14 mouse cellular contexts compared by ENCODE assay signal in the genomic region with DNA sequence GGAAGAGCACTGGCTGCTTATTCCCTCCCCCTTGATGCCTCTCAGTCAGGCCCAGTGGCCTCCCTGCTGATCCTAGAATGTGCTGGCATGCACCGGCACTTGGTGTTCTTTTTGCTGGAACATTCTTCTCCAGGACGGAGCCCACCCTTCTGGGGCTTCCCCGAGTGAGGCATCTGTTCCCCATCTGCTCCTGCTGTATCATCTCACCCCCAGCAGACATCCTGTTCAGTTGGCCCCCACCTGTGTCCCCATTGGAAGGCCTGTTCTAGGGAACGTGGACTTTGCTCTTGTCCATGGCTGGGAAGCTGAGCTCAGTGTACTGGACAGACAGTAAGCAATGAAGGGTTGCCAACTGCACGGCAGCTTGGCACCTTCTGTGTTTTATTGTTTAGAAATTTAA. TPM values are rescaled to one million over a fixed set of nuclear protein-coding genes. Genes with fewer than 3 reads are reported as not detected.
DNase-seq lines count a peak whose midpoint lies in the region; ATAC-seq and TF ChIP-seq lines count a peak whose summit lies in the region.
"Had no signal": no experiment of that assay in that cellular context is flagged by ENCODE, and none has a peak within 500 bp of the region (broad histone marks: within the 10 kb centered on the region; RNA-seq: fewer than 3 reads in every experiment).

No protein-coding gene starts in this region.

- H3K9ac ChIP-seq in heart, adult 2 months (ENCODE audit: low read depth, low read length): no peak overlapping the region
- H3K9ac ChIP-seq in heart, embryonic 12.5 days: no peak overlapping the region
- no peak overlapping the region for H3K9ac ChIP-seq in intestine, postnatal 0 days (ENCODE audit: low read depth, low read length)
- no peak overlapping the region for H3K9ac ChIP-seq in liver, embryonic 14.5 days (replicated peaks)
- H3K9ac ChIP-seq: heart, embryonic 15.5 days; lung, embryonic 14.5 days had no signal

- H3K27ac ChIP-seq in heart, adult 2 months: peak overlapping the region; percentile 20
- H3K27ac ChIP-seq in heart, embryonic 12.5 days (ENCODE audit: poor library complexity, severe bottlenecking): no peak overlapping the region
- H3K27ac ChIP-seq in intestine, postnatal 0 days (ENCODE audit: low read depth, low read length): peak overlapping the region; percentile 47; the same call in 1 of the 2 replicates
- no peak overlapping the region for H3K27ac ChIP-seq in liver, embryonic 14.5 days
- H3K27ac ChIP-seq: heart, embryonic 15.5 days had no signal

- no peaks in the 10 kb centered on the region for H3K36me3 ChIP-seq in heart, adult 2 months (ENCODE audit: control insufficient read depth, insufficient read depth, low read length)
- H3K36me3 ChIP-seq in heart, embryonic 12.5 days: no peaks in the 10 kb centered on the region
- peaks cover 3% of the 10 kb centered on the region; the same call in 1 of the 2 replicates for H3K36me3 ChIP-seq in intestine, postnatal 0 days (ENCODE audit: control insufficient read depth, insufficient read depth)
- no peaks in the 10 kb centered on the region for H3K36me3 ChIP-seq in liver, embryonic 14.5 days (replicated peaks; ENCODE audit: control insufficient read depth, insufficient read depth, low read depth)
- H3K36me3 ChIP-seq: heart, embryonic 15.5 days had no signal

- TF ChIP-seq EP300 in heart, adult 2 months (IDR thresholded peaks at IDR 0.05; ENCODE audit: insufficient read depth, low read depth, low read length): 0 out of 2 replicates have a peak, but pooled peaks have one; percentile 65
- TF ChIP-seq EP300 in liver, embryonic 14.5 days (IDR thresholded peaks at IDR 0.05; ENCODE audit: low read depth): no peak

- WGBS in heart, adult 2 months: 42% methylated on average over 5 of the region's 5 CpGs
- 82% methylated on average over 5 of the region's 5 CpGs for WGBS in heart, embryonic 12.5 days
- 41% methylated on average over 5 of the region's 5 CpGs for WGBS in intestine, postnatal 0 days
- WGBS in liver, embryonic 14.5 days (ENCODE audit: insufficient replicate concordance): 43% methylated on average over 5 of the region's 5 CpGs

- no peaks in the 10 kb centered on the region for H3K79me2 ChIP-seq in heart, adult 2 months (replicated peaks; ENCODE audit: control insufficient read depth, insufficient read depth, low read length)

- no peaks in the 10 kb centered on the region for H3K27me3 ChIP-seq in heart, adult 2 months (ENCODE audit: control insufficient read depth, insufficient read depth, low read length)
- 0 out of 2 replicates have a peak, but pooled peaks cover 2% of the 10 kb centered on the region for H3K27me3 ChIP-seq in heart, embryonic 12.5 days (replicated peaks)
- no peaks in the 10 kb centered on the region for H3K27me3 ChIP-seq in intestine, postnatal 0 days (replicated peaks; ENCODE audit: control insufficient read depth, insufficient read depth, low read length)
- no peaks in the 10 kb centered on the region for H3K27me3 ChIP-seq in liver, embryonic 14.5 days (ENCODE audit: control insufficient read depth, insufficient read depth, low read length)
- H3K27me3 ChIP-seq: heart, embryonic 15.5 days had no signal

- intact Hi-C loops in heart, adult 2 months (cut with DNase I): loop anchor here (5.0 kb wide), 1 partner anchor 39 kb away; no protein-coding TSS in a partner anchor

- H3K9me3 ChIP-seq in heart, embryonic 12.5 days (replicated peaks): no peaks in the 10 kb centered on the region
- no peaks in the 10 kb centered on the region for H3K9me3 ChIP-seq in intestine, postnatal 0 days (ENCODE audit: control insufficient read depth)
- H3K9me3 ChIP-seq in liver, embryonic 14.5 days (ENCODE audit: control insufficient read depth, low read length): no peaks in the 10 kb centered on the region
- H3K9me3 ChIP-seq: heart, embryonic 15.5 days had no signal

- DNase-seq in heart, adult 2 months: peak in 1 of 2 experiments; percentile 21
- DNase-seq in kidney, postnatal 25 days: peak; percentile 69 to 92
- DNase-seq in liver, embryonic 14.5 days (ENCODE audit: low read depth in 3 of 3, low spot score in 3 of 3): peak in 1 of 3 experiments; percentile 15
- no peak for DNase-seq in frontal cortex, adult 2 months (ENCODE audit: extremely low spot score in 1 of 2, low spot score in 1 of 2)
- DNase-seq: cerebellum, adult 9-10 months; embryo, embryonic 11 days; lung, embryonic 14.5 days; right cerebral cortex, adult 18-20 months had no signal

- no peak overlapping the region for H3K4me3 ChIP-seq in heart, adult 2 months
- no peak overlapping the region for H3K4me3 ChIP-seq in heart, embryonic 12.5 days
- no peak overlapping the region for H3K4me3 ChIP-seq in intestine, postnatal 0 days (ENCODE audit: low read depth, low read length)
- H3K4me3 ChIP-seq in liver, embryonic 14.5 days (ENCODE audit: insufficient read depth in 1 of 2, low read depth in 2 of 2, low read length in 2 of 2): no peak overlapping the region
- H3K4me3 ChIP-seq: heart, embryonic 15.5 days had no signal

- no peak for TF ChIP-seq CTCF in heart, adult 2 months (IDR thresholded peaks at IDR 0.05)
- no peak for TF ChIP-seq CTCF in intestine, postnatal 0 days (IDR thresholded peaks at IDR 0.05; ENCODE audit: low read depth)
- TF ChIP-seq CTCF in liver, embryonic 14.5 days (IDR thresholded peaks at IDR 0.05; ENCODE audit: low read depth): no peak

- no peak overlapping the region for H3K4me2 ChIP-seq in heart, embryonic 12.5 days
- no peak overlapping the region for H3K4me2 ChIP-seq in intestine, postnatal 0 days (replicated peaks; ENCODE audit: low read depth)
- H3K4me2 ChIP-seq in liver, embryonic 14.5 days (ENCODE audit: low read depth): no peak overlapping the region
- H3K4me2 ChIP-seq: heart, embryonic 15.5 days; lung, embryonic 14.5 days had no signal

- ATAC-seq in heart, embryonic 12.5 days (ENCODE audit: insufficient number of reproducible peaks, low FRiP score): no peak
- peak; percentile 63 for ATAC-seq in intestine, postnatal 0 days
- peak; percentile 43; the same call in 1 of the 2 replicates for ATAC-seq in liver, embryonic 14.5 days (ENCODE audit: insufficient read depth)
- no peak for ATAC-seq in erythroid progenitor cell, adult 5-6 weeks (replicated peaks; ENCODE audit: low FRiP score, poor library complexity, severe bottlenecking)
- ATAC-seq: midbrain, embryonic 16.5 days had no signal

- H3K4me1 ChIP-seq in heart, adult 2 months (ENCODE audit: control insufficient read depth, insufficient read depth, low read length): peaks cover 4% of the 10 kb centered on the region; the same call in 1 of the 2 replicates
- H3K4me1 ChIP-seq in heart, embryonic 12.5 days (replicated peaks): no peaks in the 10 kb centered on the region
- H3K4me1 ChIP-seq in intestine, postnatal 0 days (replicated peaks; ENCODE audit: control insufficient read depth, insufficient read depth, low read length): peaks cover 5% of the 10 kb centered on the region; the same call in 1 of the 2 replicates
- H3K4me1 ChIP-seq in liver, embryonic 14.5 days (replicated peaks; ENCODE audit: control insufficient read depth in 2 of 2, insufficient read depth in 2 of 2, low read length in 1 of 2): peaks cover 0 to 5% of the 10 kb centered on the region in 2 experiments; a peak in 2 of 4 replicates
- H3K4me1 ChIP-seq: heart, embryonic 15.5 days had no signal

- TF ChIP-seq POLR2A in heart, adult 2 months (IDR thresholded peaks at IDR 0.05; ENCODE audit: insufficient read depth, low read depth, low read length): no peak

RNA-seq across cellular contexts. Expression of a gene that starts 34.7 kb away (rescaled TPM):
- 10 to 100 TPM; 31.6 to 37.3 TPM for total RNA-seq in heart, adult 2 months (2021)
- polyA plus RNA-seq in heart, adult 2 months (2012; rRNA removed): 36.4 and 42.6 TPM in 2 replicates
- 34.4 and 35.7 TPM in 2 replicates for polyA plus RNA-seq in heart, embryonic 12.5 days (2016; fragmentation: Nextera tagmentation; extraction: Ambion mirVana)
- 48.6 and 49.9 TPM in 2 replicates for polyA plus RNA-seq in intestine, postnatal 0 days (2015; fragmentation: Nextera tagmentation; extraction: Ambion mirVana)
- polyA plus RNA-seq in liver, embryonic 14.5 days (2012; rRNA removed): 15.7 and 19.7 TPM in 2 replicates
- 23.7 and 26.2 TPM in 2 replicates for polyA plus RNA-seq in liver, embryonic 14.5 days (2014; fragmentation: Nextera tagmentation; extraction: Ambion mirVana)
- 4.6 TPM in 1 of 2 replicates, not detected in the other for total RNA-seq in erythroid progenitor cell, adult 5-6 weeks (2015; ENCODE audit: low replicate concordance)
- 3.2 and 5.8 TPM in 2 replicates for total RNA-seq in erythroid progenitor cell, adult 5-6 weeks (2017; ENCODE audit: low replicate concordance)
- 23.5 and 27.1 TPM in 2 replicates for polyA plus RNA-seq in frontal cortex, adult 2 months (2012; rRNA removed)

RNA-seq across cellular contexts. Expression of a gene that starts 42.0 kb away (rescaled TPM):
- 10 to 100 TPM; 53.1 to 60.7 TPM for total RNA-seq in heart, adult 2 months (2021)
- polyA plus RNA-seq in heart, adult 2 months (2012; rRNA removed): 12.9 and 25.4 TPM in 2 replicates
- polyA plus RNA-seq in heart, embryonic 12.5 days (2016; fragmentation: Nextera tagmentation; extraction: Ambion mirVana): 2.3 and 3.3 TPM in 2 replicates
- 14.3 and 21.0 TPM in 2 replicates for polyA plus RNA-seq in intestine, postnatal 0 days (2015; fragmentation: Nextera tagmentation; extraction: Ambion mirVana)
- polyA plus RNA-seq in liver, embryonic 14.5 days (2012; rRNA removed): 1.3 and 4.4 TPM in 2 replicates
- polyA plus RNA-seq in liver, embryonic 14.5 days (2014; fragmentation: Nextera tagmentation; extraction: Ambion mirVana): 6.9 and 8.0 TPM in 2 replicates
- total RNA-seq in erythroid progenitor cell, adult 5-6 weeks (2015; ENCODE audit: low replicate concordance): not detected in 2 replicates
- total RNA-seq in erythroid progenitor cell, adult 5-6 weeks (2017; ENCODE audit: low replicate concordance): not detected in 2 replicates
- 1.4 and 1.5 TPM in 2 replicates for polyA plus RNA-seq in frontal cortex, adult 2 months (2012; rRNA removed)
- total RNA-seq: megakaryocyte progenitor cell, adult 5-6 weeks had no signal

RNA-seq across cellular contexts. Expression of a gene that starts 44.8 kb away (rescaled TPM):
- total RNA-seq in heart, adult 2 months (2021): 1 to 10 TPM; 3.9 to 4.2 TPM
- polyA plus RNA-seq in heart, adult 2 months (2012; rRNA removed): 1.8 and 3.0 TPM in 2 replicates
- polyA plus RNA-seq in heart, embryonic 12.5 days (2016; fragmentation: Nextera tagmentation; extraction: Ambion mirVana): 0.14 and 0.19 TPM in 2 replicates
- polyA plus RNA-seq in intestine, postnatal 0 days (2015; fragmentation: Nextera tagmentation; extraction: Ambion mirVana): 0.07 and 0.12 TPM in 2 replicates
- polyA plus RNA-seq in liver, embryonic 14.5 days (2012; rRNA removed): 0.08 and 0.10 TPM in 2 replicates
- polyA plus RNA-seq in liver, embryonic 14.5 days (2014; fragmentation: Nextera tagmentation; extraction: Ambion mirVana): 0.13 and 0.14 TPM in 2 replicates
- total RNA-seq in erythroid progenitor cell, adult 5-6 weeks (2015; ENCODE audit: low replicate concordance): not detected in 2 replicates
- total RNA-seq in erythroid progenitor cell, adult 5-6 weeks (2017; ENCODE audit: low replicate concordance): not detected in 2 replicates
- 0.46 and 0.54 TPM in 2 replicates for polyA plus RNA-seq in frontal cortex, adult 2 months (2012; rRNA removed)
- polyA plus RNA-seq: midbrain, embryonic 16.5 days had no signal

RNA-seq across cellular contexts. Expression of a gene that starts 55.3 kb away (rescaled TPM):
- 10 to 100 TPM; 15.3 to 21.1 TPM for total RNA-seq in heart, adult 2 months (2021)
- polyA plus RNA-seq in heart, adult 2 months (2012; rRNA removed): 6.8 and 10.6 TPM in 2 replicates
- 3.3 and 3.6 TPM in 2 replicates for polyA plus RNA-seq in heart, embryonic 12.5 days (2016; fragmentation: Nextera tagmentation; extraction: Ambion mirVana)
- polyA plus RNA-seq in intestine, postnatal 0 days (2015; fragmentation: Nextera tagmentation; extraction: Ambion mirVana): 8.6 and 10.4 TPM in 2 replicates
- polyA plus RNA-seq in liver, embryonic 14.5 days (2012; rRNA removed): 3.8 and 4.0 TPM in 2 replicates
- 4.5 and 7.0 TPM in 2 replicates for polyA plus RNA-seq in liver, embryonic 14.5 days (2014; fragmentation: Nextera tagmentation; extraction: Ambion mirVana)
- total RNA-seq in erythroid progenitor cell, adult 5-6 weeks (2015; ENCODE audit: low replicate concordance): 0.42 and 1.1 TPM in 2 replicates
- 2.0 and 5.9 TPM in 2 replicates for total RNA-seq in erythroid progenitor cell, adult 5-6 weeks (2017; ENCODE audit: low replicate concordance)
- polyA plus RNA-seq in frontal cortex, adult 2 months (2012; rRNA removed): 5.2 and 6.2 TPM in 2 replicates

Comparison
In these comparisons a context has a peak if more than half of its experiments do, and no peak if none do; other contexts are left out.
1. H3K27ac ChIP-seq: peak in heart, adult 2 months (single experiment) and intestine, postnatal 0 days (single experiment); none in heart, embryonic 12.5 days (single experiment) and liver, embryonic 14.5 days (single experiment).
2. DNase-seq: peak in kidney, postnatal 25 days (2 of 2); none in frontal cortex, adult 2 months (0 of 2).
3. ATAC-seq: peak in intestine, postnatal 0 days (single experiment) and liver, embryonic 14.5 days (single experiment); none in heart, embryonic 12.5 days (single experiment) and erythroid progenitor cell, adult 5-6 weeks (single experiment).